Mouse (Mus musculus): ENCODE data around the gene Bglap. TPM values are rescaled to one million over a fixed set of nuclear protein-coding genes. Genes with fewer than 3 reads are reported as not detected.
"Not testable (repeated sequence)": the region's sequence is repeated elsewhere in the genome, so short reads cannot be mapped to it uniquely, and the experiment has no call there.

Gene Bglap
- polyA plus RNA-seq, 1 experiment from 2014 or later = not detected

DNA sequence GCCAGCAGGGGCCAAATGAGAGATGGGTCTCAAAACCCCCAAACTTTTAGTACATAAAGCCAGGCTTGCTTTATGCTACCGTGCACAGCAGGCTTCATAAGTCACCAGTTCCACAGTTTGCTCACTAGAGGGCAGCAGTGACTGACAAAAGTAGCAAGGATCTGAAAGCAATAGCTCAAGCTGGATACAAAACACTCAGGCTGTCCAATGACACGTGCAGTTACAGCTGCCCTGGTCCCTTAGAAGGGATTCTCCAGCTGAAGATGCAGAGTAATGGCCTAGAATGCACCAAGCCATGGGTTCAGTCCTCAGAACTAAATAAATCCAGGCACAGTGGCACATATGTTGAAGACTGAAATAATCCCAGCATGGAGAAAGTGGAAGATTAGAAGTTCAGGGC is 22.8 kb upstream of the Bglap start:
- Histone ChIP-seq H3K36me3 (ENCODE audit: control insufficient read depth, insufficient read depth, low read length) (peaks cover 7% of the 10 kb centered on the region), H3K4me1 (ENCODE audit: control insufficient read depth, insufficient read depth, low read length) (peaks cover 13% of the 10 kb centered on the region), H3K9me3 (ENCODE audit: control insufficient read depth, low read length) (no peaks in the 10 kb centered on the region), H3K9ac (ENCODE audit: low read length) (no peak overlapping the region), H3K27ac (replicated peaks; ENCODE audit: low read depth, low read length) (no peak overlapping the region), H3K4me3 (ENCODE audit: low read depth, low read length) (no peak overlapping the region), H3K4me2 (ENCODE audit: low read depth, severe bottlenecking) (no peak overlapping the region), H3K27me3 (ENCODE audit: control insufficient read depth, insufficient read depth, low read length) (no peaks in the 10 kb centered on the region)
- 4% methylated on average over 2 of the region's 2 CpGs for WGBS
- DNase-seq (ENCODE audit: low spot score) (peak; percentile 80), ATAC-seq (ENCODE audit: insufficient number of reproducible peaks, low FRiP score, low TSS enrichment, low read depth) (no peak)

DNA sequence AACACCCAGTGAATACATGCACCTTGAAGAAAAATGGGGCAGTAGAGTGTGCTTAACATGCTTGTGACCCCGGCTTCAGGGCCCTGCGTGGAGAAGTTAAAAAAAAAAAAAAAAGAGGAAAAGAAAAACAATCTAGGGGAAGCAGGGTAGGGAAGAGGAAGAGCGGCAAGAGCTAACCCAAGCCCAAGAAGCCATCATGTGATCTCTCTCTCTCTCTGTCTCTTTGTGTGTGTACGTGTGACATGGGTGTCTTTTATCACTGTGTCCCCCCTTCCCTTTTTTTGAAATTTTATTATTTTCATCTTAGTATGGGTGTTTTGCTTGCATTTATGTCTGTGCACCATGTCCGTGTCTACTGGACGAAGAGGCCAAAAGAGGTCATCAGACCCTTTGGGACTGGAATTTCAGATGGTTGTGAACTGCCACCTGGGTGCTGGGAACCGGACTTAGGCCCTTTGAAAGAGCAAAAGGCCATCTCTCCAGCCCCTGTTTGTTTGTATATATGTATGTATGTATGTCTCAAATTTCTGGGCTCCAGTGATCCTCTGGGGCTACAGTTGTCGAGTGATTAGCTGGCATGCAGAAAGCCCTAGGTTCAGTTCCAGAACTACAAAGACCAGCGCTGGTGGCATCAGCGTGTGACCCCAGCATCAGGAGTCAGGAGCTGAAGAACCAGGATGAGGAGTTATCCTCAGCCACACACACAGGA is 19.4 kb upstream of the Bglap start:
- H3K4me2 ChIP-seq (ENCODE audit: low read depth, severe bottlenecking) = no peak overlapping the region
- no peak overlapping the region for H3K27ac ChIP-seq (replicated peaks; ENCODE audit: low read depth, low read length)
- no peaks in the 10 kb centered on the region for H3K27me3 ChIP-seq (ENCODE audit: control insufficient read depth, insufficient read depth, low read length)
- peaks cover 3% of the 10 kb centered on the region for H3K36me3 ChIP-seq (ENCODE audit: control insufficient read depth, insufficient read depth, low read length)
- no peak overlapping the region for H3K9ac ChIP-seq (ENCODE audit: low read length)
- no peaks in the 10 kb centered on the region for H3K9me3 ChIP-seq (ENCODE audit: control insufficient read depth, low read length)
- DNase-seq (ENCODE audit: low spot score) (no peak), ATAC-seq (ENCODE audit: insufficient number of reproducible peaks, low FRiP score, low TSS enrichment, low read depth) (no peak)
- H3K4me3 ChIP-seq (ENCODE audit: low read depth, low read length) = no peak overlapping the region
- WGBS = 94% methylated on average over 10 of the region's 10 CpGs
- peaks cover 5% of the 10 kb centered on the region for H3K4me1 ChIP-seq (ENCODE audit: control insufficient read depth, insufficient read depth, low read length)

DNA sequence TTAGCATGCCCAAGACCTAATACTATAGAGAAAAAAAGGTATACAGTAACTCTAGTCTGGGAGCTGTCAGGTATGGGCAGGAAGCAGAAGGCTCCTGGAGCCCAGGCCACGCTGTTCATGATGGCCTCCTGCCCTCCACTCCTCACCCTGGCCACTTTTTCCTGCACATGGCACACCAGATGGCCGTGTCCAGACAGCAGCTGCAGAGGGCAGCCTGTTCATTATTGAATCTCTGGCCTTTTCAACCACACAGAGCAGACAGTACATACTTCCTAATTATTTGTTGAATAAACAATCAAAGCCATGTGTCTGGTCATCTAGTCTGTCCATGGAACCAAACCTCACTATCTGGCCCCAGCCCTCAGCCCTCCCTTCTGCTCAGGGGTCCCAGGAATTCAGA is 14.4 kb upstream of the Bglap start:
- DNase-seq (ENCODE audit: low spot score) (no peak), ATAC-seq (ENCODE audit: insufficient number of reproducible peaks, low FRiP score, low TSS enrichment, low read depth) (no peak)
- H3K9ac ChIP-seq (ENCODE audit: low read length) = no peak overlapping the region
- no peaks in the 10 kb centered on the region for H3K9me3 ChIP-seq (ENCODE audit: control insufficient read depth, low read length)
- no peak overlapping the region for H3K4me2 ChIP-seq (ENCODE audit: low read depth, severe bottlenecking)
- peaks cover 4% of the 10 kb centered on the region for H3K36me3 ChIP-seq (ENCODE audit: control insufficient read depth, insufficient read depth, low read length)
- H3K27ac ChIP-seq (replicated peaks; ENCODE audit: low read depth, low read length) = no peak overlapping the region
- no peaks in the 10 kb centered on the region for H3K27me3 ChIP-seq (ENCODE audit: control insufficient read depth, insufficient read depth, low read length)
- H3K4me3 ChIP-seq (ENCODE audit: low read depth, low read length) = no peak overlapping the region
- 80% methylated on average over 2 of the region's 2 CpGs for WGBS
- no peaks in the 10 kb centered on the region for H3K4me1 ChIP-seq (ENCODE audit: control insufficient read depth, insufficient read depth, low read length)

DNA sequence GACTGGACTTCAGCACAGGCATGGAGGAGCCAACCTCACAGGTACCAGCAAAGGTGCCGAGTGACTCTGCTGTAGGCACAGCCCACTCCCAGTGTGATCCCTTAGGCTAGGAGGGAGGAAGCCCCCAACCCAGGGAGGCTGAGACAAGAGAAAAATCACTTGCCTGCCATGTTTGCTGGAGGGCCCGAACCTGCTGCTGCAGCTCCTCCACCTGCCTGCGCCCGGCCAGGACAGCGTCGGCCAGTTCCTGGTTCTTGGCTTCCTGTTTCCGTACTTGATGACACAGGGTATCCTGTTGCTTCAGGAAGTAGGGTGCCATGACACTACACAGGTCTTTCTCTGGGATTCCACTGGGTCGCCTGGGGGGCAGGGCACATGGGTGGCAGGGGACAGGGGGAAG is 11.5 kb upstream of the Bglap start:
- Histone ChIP-seq H3K9ac (ENCODE audit: low read length) (no peak overlapping the region), H3K4me3 (ENCODE audit: low read depth, low read length) (no peak overlapping the region), H3K4me2 (ENCODE audit: low read depth, severe bottlenecking) (no peak overlapping the region), H3K9me3 (ENCODE audit: control insufficient read depth, low read length) (no peaks in the 10 kb centered on the region), H3K4me1 (ENCODE audit: control insufficient read depth, insufficient read depth, low read length) (no peaks in the 10 kb centered on the region), H3K27ac (replicated peaks; ENCODE audit: low read depth, low read length) (no peak overlapping the region), H3K27me3 (ENCODE audit: control insufficient read depth, insufficient read depth, low read length) (no peaks in the 10 kb centered on the region), H3K36me3 (ENCODE audit: control insufficient read depth, insufficient read depth, low read length) (peaks cover 4% of the 10 kb centered on the region)
- 87% methylated on average over 8 of the region's 8 CpGs for WGBS
- no peak for DNase-seq (ENCODE audit: low spot score)
- no peak for ATAC-seq (ENCODE audit: insufficient number of reproducible peaks, low FRiP score, low TSS enrichment, low read depth)

DNA sequence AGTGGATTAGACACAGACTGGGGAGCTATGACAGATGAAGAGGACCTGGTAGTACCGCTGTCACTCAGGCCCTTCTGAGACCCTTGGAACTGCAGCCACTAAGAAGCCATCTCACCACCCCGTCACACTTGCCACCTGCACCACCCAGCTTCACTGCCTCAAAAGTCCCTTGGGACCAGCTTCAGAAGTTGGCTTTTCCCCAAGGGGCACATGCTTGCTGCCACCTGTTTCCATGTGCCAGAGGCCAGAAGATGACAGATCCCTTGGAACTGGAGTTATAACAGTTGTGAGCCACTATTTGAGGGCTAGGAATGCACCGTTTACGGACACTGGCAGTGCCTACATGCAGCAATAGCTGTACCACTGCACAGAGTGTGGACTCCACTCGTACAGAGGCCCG is 11.0 kb upstream of the Bglap start:
- Histone ChIP-seq H3K4me3 (ENCODE audit: low read depth, low read length) (no peak overlapping the region), H3K4me1 (ENCODE audit: control insufficient read depth, insufficient read depth, low read length) (no peaks in the 10 kb centered on the region), H3K9ac (ENCODE audit: low read length) (no peak overlapping the region), H3K36me3 (ENCODE audit: control insufficient read depth, insufficient read depth, low read length) (peaks cover 4% of the 10 kb centered on the region), H3K9me3 (ENCODE audit: control insufficient read depth, low read length) (no peaks in the 10 kb centered on the region), H3K27ac (replicated peaks; ENCODE audit: low read depth, low read length) (no peak overlapping the region), H3K27me3 (ENCODE audit: control insufficient read depth, insufficient read depth, low read length) (no peaks in the 10 kb centered on the region), H3K4me2 (ENCODE audit: low read depth, severe bottlenecking) (no peak overlapping the region)
- no peak for ATAC-seq (ENCODE audit: insufficient number of reproducible peaks, low FRiP score, low TSS enrichment, low read depth)
- no peak for DNase-seq (ENCODE audit: low spot score)
- 94% methylated on average over 6 of the region's 6 CpGs for WGBS

DNA sequence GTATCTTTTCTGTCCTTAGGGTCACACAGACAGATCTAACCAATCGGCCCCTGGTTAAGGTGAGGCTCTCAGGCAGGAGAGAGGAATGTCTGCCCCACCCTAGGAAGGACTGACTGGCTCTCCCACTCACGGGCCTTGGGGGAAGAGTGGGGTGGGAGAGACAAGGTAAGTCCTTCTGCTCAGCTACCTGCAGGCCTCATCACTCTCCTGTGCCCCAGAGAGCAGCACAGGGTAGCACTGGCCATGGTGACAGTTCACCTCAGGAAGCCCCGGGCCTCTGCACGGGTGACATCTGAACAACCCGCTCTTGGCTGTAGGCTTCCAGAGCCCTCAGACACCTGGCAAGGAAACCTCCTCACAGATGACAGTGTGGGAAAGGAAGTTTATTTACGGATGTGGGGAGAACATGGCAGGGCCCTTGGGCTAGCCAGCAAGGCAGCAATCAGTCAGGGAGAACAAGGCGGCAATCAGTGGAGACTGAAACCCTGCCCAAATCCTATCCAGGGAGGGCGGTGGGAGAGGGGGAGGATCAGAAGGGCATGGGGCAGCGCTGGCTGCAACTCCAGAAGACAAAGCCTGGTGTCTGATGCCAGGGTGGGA is 9.6 kb upstream of the Bglap start:
- H3K27me3 ChIP-seq (ENCODE audit: control insufficient read depth, insufficient read depth, low read length) = no peaks in the 10 kb centered on the region
- ATAC-seq (ENCODE audit: insufficient number of reproducible peaks, low FRiP score, low TSS enrichment, low read depth) (no peak), DNase-seq (ENCODE audit: low spot score) (no peak)
- no peak overlapping the region for H3K9ac ChIP-seq (ENCODE audit: low read length)
- no peaks in the 10 kb centered on the region for H3K9me3 ChIP-seq (ENCODE audit: control insufficient read depth, low read length)
- H3K4me2 ChIP-seq (ENCODE audit: low read depth, severe bottlenecking) = no peak overlapping the region
- H3K27ac ChIP-seq (replicated peaks; ENCODE audit: low read depth, low read length) = no peak overlapping the region
- H3K4me1 ChIP-seq (ENCODE audit: control insufficient read depth, insufficient read depth, low read length) = no peaks in the 10 kb centered on the region
- no peak overlapping the region for H3K4me3 ChIP-seq (ENCODE audit: low read depth, low read length)
- peaks cover 6% of the 10 kb centered on the region for H3K36me3 ChIP-seq (ENCODE audit: control insufficient read depth, insufficient read depth, low read length)
- 88% methylated on average over 9 of the region's 9 CpGs for WGBS

DNA sequence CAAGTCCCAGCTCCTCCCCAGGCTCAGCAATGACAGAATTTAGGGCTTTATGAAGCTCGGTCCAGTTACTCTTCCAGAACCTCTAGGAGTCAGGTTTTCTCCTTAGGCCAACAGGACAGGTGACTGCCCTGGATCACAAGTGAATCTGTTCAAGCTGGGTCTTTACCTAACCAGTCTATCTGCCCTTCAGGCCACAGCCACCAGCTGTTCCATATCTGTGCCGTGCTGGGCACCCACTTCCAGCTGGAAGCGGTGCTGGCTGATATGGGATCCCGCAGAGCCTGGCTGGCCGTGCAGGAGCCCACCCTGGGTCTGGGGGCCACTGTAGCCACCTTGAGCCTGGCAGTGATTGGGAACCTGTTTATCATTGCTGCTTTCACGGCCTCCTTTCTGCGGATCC is 1.9 kb downstream of the Bglap start:
- not testable (repeated sequence) for H3K27me3 ChIP-seq (ENCODE audit: control insufficient read depth, insufficient read depth, low read length); H3K27ac ChIP-seq (replicated peaks; ENCODE audit: low read depth, low read length); H3K4me1 ChIP-seq (ENCODE audit: control insufficient read depth, insufficient read depth, low read length); DNase-seq (ENCODE audit: low spot score); H3K36me3 ChIP-seq (ENCODE audit: control insufficient read depth, insufficient read depth, low read length); ATAC-seq (ENCODE audit: insufficient number of reproducible peaks, low FRiP score, low TSS enrichment, low read depth); H3K9me3 ChIP-seq (ENCODE audit: control insufficient read depth, low read length); H3K4me3 ChIP-seq (ENCODE audit: low read depth, low read length); H3K9ac ChIP-seq (ENCODE audit: low read length)
- peak overlapping the region; percentile 41; the same call in 1 of the 2 replicates for H3K4me2 ChIP-seq (ENCODE audit: low read depth, severe bottlenecking)
- WGBS = 7% methylated on average over 1 of the region's 7 CpGs

DNA sequence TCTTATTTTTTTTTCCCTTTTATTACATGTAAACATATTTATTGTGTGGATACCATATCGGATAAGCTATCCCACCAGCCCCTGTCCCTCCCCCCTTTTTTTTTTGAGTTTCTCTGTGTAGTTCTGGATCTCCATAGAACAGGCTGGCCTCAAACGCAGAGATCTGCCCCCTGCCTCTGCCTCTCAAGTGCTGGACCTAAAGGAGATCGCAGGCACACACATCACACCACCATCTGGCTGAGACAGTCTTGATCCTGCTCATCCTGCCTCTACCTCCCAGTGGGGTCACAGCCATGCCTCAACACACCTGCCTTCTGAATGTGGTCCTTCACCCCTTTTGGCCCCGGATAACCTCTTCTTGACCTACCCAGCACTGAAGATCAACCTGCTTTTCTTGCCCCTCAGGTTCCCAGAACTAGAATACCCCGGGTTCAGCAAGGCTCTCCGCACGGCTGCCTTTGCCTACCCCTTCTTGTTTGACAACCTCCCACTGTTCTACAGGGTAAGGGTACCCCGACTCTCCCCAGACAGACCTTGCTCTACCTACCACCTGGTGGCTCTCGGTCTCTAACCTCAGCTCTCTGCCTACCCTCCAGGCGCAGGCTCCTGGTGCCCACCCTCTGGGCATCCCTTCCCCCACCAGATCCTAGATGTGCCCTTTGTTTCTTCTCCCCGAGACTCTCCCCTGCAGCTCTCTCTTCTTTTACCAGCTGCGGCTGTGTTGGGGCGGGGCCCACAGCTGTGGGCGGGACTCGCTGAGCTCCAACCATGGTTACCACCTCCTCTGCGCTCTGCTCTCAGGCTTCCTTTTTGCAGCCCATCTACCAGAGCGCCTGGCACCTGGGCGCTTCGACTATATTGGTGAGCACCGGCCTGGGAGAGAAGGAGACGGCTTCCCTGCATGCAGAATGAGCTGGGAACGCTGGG is 2.6 kb downstream of the Bglap start:
- not testable (repeated sequence) for H3K4me1 ChIP-seq (ENCODE audit: control insufficient read depth, insufficient read depth, low read length); H3K27ac ChIP-seq (replicated peaks; ENCODE audit: low read depth, low read length); H3K36me3 ChIP-seq (ENCODE audit: control insufficient read depth, insufficient read depth, low read length); H3K4me3 ChIP-seq (ENCODE audit: low read depth, low read length); H3K9me3 ChIP-seq (ENCODE audit: control insufficient read depth, low read length); H3K27me3 ChIP-seq (ENCODE audit: control insufficient read depth, insufficient read depth, low read length)
- DNase-seq (ENCODE audit: low spot score) (peak; percentile 66), ATAC-seq (ENCODE audit: insufficient number of reproducible peaks, low FRiP score, low TSS enrichment, low read depth) (peak; percentile 71)
- 8% methylated on average over 20 of the region's 22 CpGs for WGBS
- peak overlapping the region; percentile 41 for H3K4me2 ChIP-seq (ENCODE audit: low read depth, severe bottlenecking)
- H3K9ac ChIP-seq (ENCODE audit: low read length) = peak overlapping the region; percentile 12; the same call in 1 of the 2 replicates

Data from limb, embryonic 11.5 days (tissue).